Mouse (Mus musculus) embryonic stem cell, embryonic (primary cell): ENCODE measurements around the gene Calhm3.

Experiments used
- CTCF ChIA-PET, 4 experiments: fragments of 300-600 bp in 2 of 4; fragments of 350-600 bp in 2 of 4; sonication (Branson Sonifier 250); formaldehyde crosslinking; loops; one replicate each; lab custom pipeline; 2022; ENCODE audit warnings: inconsistent platforms in 2 of 4; lab: Charles Lee
- POLR2A ChIA-PET, 4 experiments: fragments of 300-600 bp in 2 of 4; fragments of 350-600 bp in 2 of 4; sonication (Branson Sonifier 250); formaldehyde crosslinking; loops; one replicate each; lab custom pipeline; 2022; ENCODE audit warnings: antibody characterized with exemption in 4 of 4, inconsistent platforms in 1 of 4; lab: Charles Lee

The Calhm3 gene

DNA sequence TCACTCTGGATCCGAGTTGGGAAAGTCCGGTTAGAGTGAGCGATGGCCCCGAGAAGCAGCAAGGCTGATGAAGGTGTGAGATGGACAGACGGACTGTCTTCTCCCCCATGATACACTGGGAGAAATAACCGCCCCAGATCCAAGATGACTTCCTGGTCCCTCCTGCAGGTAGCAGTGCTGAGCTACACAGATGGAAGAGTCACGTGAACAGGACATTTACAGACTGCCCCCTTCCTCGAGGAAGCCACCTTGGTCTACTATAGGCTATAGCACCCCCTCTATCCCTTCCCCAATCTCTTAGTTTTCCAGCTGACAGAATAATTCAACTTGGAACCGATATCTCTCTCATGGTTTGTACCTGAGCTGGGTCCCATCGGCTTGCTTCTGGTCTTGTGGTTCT is 20.4 kb upstream of the Calhm3 start:
- CTCF ChIA-PET = interaction anchor here in 3 of 4 experiments (0.7 to 2.5 kb wide), 31 partner anchors 8 to 418 kb away, joined by 3 to 21 read pairs (median 3); no protein-coding TSS in a partner anchor
- POLR2A ChIA-PET = interaction anchor here (0.6 to 4.9 kb wide), 47 partner anchors 9 to 579 kb away, joined by 3 to 19 read pairs (median 4); partner anchors contain the start of genes Pdcd11 (in 3 of the 4), Usmg5 (in 3 of the 4), Nt5c2 (in 2 of the 4) and Taf5 (in 2 of the 4)

DNA sequence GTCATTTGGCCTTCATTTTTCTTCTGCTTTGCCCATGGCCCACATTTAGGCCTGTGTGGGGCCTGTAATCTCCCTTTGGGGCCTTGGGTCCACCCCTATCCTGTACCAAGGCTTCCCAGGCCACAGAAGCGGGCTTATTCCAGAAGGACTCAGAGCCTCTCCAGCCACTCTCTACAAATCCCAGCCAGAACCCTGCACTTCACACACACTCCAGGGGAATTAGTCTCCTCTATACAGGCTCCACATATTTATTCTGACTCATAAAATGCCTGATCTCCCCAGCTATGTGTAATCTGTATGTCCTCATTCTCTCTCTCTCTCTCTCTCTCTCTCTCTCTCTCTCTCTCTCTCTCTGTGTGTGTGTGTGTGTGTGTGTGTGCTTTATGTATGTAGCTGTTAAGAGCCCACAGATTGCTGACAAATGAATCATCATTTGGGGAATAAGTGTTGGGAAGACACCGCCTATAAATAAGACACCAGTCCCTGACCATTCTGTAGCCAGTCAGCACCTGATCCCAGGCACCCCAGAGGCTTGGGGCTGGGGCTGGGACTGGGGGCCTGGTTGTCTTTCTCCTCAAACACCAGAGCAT is 19.4 kb upstream of the Calhm3 start:
- POLR2A ChIA-PET = interaction anchor here (0.7 to 3.4 kb wide), 16 partner anchors 8 to 362 kb away, joined by 3 to 18 read pairs (median 6); partner anchors contain the start of gene Taf5 (in 1 of the 4)
- CTCF ChIA-PET = interaction anchor here in 3 of 4 experiments (0.6 to 2.5 kb wide), 11 partner anchors 8 to 161 kb away, joined by 3 to 21 read pairs (median 6); no protein-coding TSS in a partner anchor

DNA sequence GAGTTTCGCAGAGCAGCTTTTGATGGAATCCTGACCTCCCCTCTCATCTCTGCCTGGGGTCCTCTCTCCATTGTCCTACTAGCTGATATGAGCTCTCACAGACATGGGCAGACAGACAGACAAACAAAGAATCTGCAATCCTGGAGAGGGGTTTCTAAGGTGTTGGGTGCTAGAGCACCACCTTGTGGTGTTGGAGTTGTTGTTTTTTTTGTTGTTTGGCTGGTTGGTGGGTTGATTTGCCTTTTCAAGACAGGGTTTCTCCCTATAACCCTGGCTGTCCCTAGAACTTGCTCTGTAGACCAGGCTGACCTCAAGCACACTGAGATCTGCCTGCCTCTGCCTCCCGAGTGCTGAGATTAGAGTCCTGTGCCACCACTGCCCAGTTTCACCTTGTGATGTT is 17.9 kb upstream of the Calhm3 start:
- ChIA-PET CTCF (interaction anchor here in 3 of 4 experiments (0.6 to 1.7 kb wide), 9 partner anchors 9 to 198 kb away, joined by 3 to 5 read pairs (median 3); no protein-coding TSS in a partner anchor), POLR2A (interaction anchor here in 1 of 4 experiments (1.1 kb wide), 1 partner anchor 36 kb away, joined by 4 read pairs; no protein-coding TSS in a partner anchor)

DNA sequence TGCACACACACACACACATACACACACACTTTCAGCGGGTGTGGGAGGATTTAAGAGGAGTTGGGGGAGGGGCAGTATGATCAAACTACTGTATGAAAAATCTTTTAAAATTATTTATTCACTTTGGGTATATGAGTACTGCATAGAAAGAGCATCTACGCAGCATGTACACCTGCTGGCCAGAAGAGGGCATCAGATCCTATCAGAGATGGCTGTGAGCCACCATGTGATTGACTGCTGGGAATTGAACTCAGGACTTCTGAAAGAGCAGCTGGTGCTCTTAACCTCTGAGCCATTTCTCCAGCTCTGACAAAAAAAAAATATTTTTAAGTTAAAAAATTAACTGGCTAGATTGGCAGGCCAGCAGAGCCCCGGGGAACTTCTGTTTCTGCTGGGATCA is 17.0 kb upstream of the Calhm3 start:
- CTCF ChIA-PET = interaction anchor here in 3 of 4 experiments (0.8 to 1.7 kb wide), 9 partner anchors 8 to 517 kb away, joined by 3 to 5 read pairs (median 3); no protein-coding TSS in a partner anchor

DNA sequence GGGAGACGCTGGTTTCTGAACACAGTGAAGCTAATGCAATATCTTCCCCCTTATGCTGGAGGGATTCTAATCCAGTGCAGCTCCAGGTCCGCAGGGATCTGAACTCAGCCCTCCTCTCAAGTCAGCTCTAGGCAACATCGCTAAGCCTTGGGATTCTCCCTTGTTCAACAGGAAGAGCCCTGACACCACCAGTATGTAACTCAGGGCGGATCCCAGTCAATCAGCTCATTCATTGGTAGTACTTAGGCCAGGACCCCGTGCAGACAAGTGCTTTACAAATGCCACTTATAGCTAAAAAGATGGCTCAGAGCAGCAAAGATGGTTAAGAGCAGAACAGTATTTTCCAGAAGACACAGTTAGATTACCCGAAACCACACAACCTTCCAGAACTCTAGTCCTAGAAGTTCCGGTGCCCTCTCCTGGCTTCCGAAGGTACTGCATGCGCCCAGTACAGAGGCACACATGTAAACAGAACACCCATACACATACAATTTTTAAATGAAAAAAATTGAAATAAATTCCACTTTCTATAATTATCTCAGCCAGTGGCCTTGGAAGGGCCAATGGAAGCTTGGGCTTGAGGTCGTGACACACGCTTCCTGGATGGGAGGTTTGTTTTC is 11.3 kb upstream of the Calhm3 start:
- POLR2A ChIA-PET = interaction anchor here in 3 of 4 experiments (0.6 to 3.1 kb wide), 22 partner anchors 9 to 659 kb away, joined by 3 to 16 read pairs (median 4); partner anchors contain the start of genes Neurl1a (in 2 of the 3), Pcgf6 (in 1 of the 3) and Taf5 (in 1 of the 3)

More for the DNA sequence above, 17.0 kb upstream of the Calhm3 start:
- POLR2A ChIA-PET = interaction anchor here in 2 of 4 experiments (0.6 kb wide), 2 partner anchors 80 to 699 kb away, joined by 3 to 4 read pairs; no protein-coding TSS in a partner anchor

DNA sequence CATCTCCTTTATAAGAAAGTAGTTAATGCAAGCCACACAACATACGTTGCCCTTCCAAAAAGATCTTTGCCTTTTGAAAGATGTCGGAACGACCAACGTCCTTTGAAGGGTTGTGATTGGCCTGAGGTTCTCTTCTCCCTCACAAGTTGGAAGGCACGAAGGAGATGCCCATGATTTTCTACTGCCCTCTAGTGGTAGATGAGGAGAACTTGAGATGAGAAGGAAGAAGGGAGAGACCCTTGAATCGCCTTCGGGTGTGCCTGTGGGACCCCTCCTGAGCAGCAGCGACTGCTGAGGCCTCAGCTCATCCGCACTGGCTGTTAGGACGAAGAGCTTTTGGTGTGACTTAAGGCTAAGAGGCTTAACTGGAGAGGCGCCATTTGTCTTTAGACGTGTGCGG is 10.7 kb upstream of the Calhm3 start:
- CTCF ChIA-PET = interaction anchor here (0.7 to 3.9 kb wide), 37 partner anchors 9 to 772 kb away, joined by 3 to 29 read pairs (median 6); partner anchors contain the start of genes Neurl1a (in 3 of the 4), Calhm2 (in 1 of the 4), Sufu (in 1 of the 4) and Taf5 (in 1 of the 4)
- POLR2A ChIA-PET = interaction anchor here in 3 of 4 experiments (0.6 to 3.1 kb wide), 19 partner anchors 10 to 659 kb away, joined by 3 to 16 read pairs (median 4); partner anchors contain the start of genes Neurl1a (in 2 of the 3), Pcgf6 (in 1 of the 3) and Taf5 (in 1 of the 3)

More for the DNA sequence above, 11.3 kb upstream of the Calhm3 start:
- CTCF ChIA-PET = interaction anchor here (0.5 to 3.9 kb wide), 44 partner anchors 9 to 967 kb away, joined by 3 to 29 read pairs (median 5); partner anchors contain the start of genes Neurl1a (in 3 of the 4), Calhm1 (in 1 of the 4), Calhm2 (in 1 of the 4) and Sufu (in 1 of the 4)

DNA sequence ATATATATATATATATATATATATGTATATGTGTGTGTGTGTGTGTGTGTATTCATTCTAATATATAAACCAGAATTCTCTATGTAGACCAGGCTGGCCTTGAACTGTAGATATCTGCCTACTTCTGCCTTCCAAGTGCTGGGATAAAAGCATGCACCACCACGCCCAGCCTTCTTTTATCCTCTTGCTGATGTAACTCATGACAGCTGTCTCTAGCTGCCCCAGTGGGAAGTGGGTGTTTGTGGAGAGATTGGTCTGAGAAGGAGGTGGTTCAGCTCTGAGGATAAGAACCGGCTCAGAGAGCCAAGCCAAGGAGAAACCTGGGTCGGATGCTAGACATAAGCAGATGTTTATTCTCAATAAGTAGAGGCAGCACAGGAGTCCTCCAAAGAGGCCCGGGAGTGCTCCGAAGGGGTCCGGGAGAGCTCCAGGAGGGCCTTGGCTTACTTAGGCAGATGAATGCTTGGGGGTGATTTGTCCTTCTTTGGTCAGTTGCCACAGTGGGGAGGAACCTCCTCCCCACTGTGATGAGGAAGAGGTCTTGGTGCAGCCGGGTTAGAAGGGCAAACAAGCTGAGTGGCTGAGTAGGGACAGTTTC is 10.2 kb upstream of the Calhm3 start:
- POLR2A ChIA-PET = interaction anchor here in 3 of 4 experiments (0.6 to 3.1 kb wide), 15 partner anchors 10 to 658 kb away, joined by 3 to 16 read pairs (median 4); partner anchors contain the start of genes Neurl1a (in 1 of the 3), Pcgf6 (in 1 of the 3) and Taf5 (in 1 of the 3)
- CTCF ChIA-PET = interaction anchor here (0.9 to 3.9 kb wide), 30 partner anchors 10 to 771 kb away, joined by 3 to 23 read pairs (median 6); partner anchors contain the start of genes Neurl1a (in 3 of the 4), Sufu (in 1 of the 4) and Taf5 (in 1 of the 4)

DNA sequence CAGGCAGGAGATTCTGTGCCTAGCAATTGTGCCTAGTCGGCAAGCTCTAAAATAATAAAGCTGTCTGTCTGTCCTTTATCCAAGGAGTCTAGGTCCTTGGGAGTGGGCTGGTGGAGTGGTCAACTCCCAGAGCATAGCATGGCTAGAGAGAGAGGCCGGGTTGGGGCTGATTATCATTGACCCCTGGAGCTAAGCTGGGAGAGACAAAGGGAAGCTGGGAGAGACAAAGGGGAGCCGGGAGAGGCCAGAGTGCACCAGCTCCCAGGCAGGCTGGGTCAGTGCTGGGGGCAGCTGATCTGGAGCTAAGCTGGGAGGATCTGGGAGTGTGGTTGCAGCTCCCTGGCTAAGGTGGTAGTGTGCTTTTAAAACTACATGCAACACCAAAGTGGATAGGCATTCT is 9.2 kb upstream of the Calhm3 start:
- ChIA-PET POLR2A (interaction anchor here in 3 of 4 experiments (0.6 to 3.1 kb wide), 9 partner anchors 15 to 671 kb away, joined by 3 to 16 read pairs (median 4); partner anchors contain the start of gene Pcgf6 (in 1 of the 3)), CTCF (interaction anchor here (0.5 to 3.9 kb wide), 11 partner anchors 8 to 174 kb away, joined by 3 to 15 read pairs (median 3); partner anchors contain the start of gene Neurl1a (in 1 of the 4))

DNA sequence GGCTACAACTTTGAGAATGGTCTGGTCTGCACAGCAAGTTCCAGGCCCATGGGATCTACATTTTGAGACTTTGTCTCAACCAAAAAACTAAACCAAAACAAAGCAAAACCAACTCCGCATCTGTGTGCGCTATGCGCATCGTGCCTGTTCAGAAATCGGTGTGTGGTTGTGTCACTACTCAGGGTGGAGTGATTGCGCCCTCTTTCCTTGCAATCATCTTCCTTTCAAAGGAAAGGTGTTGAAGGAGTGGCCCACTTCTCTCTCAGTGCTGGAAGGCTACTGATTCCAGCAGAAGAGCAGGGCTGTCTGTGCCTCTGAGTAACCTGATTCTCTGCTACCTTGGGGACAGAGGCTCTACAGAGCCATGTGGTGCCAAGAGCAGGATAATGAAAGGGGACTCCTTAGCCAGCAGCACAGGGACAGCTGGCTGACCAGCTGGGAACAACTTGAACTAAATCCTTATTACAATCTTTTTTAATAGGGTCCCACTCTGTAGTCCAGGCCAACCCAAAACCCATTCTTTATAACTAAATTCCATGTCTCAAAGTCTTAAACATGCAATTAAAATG is 5.7 kb upstream of the Calhm3 start:
- ChIA-PET POLR2A (interaction anchor here in 2 of 4 experiments (0.6 to 1.4 kb wide), 2 partner anchors 72 to 693 kb away, joined by 4 to 5 read pairs; partner anchors contain the start of genes Pdcd11 (in 1 of the 2) and Usmg5 (in 1 of the 2)), CTCF (interaction anchor here in 1 of 4 experiments (1.1 to 1.4 kb wide), 2 partner anchors 40 to 42 kb away, joined by 4 to 9 read pairs; no protein-coding TSS in a partner anchor)

DNA sequence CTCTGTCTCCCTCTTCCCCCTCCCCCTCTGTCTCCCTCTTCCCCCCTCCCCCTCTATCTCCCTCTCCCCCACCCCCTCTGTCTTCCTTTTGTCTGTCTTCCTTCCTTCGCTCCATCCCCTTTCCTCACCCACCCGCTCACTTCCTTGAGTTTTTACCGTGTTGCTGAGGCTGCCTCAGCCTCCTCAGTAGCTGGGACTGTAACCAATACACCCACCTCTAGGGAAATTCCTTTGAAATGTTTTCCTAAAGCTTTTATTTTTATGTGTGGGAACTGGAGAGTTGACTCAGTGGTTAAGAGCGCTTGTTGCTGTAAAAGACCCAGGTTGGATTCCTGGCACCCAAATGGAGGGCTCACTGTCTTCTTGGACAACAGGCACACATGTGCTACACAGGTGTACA is 4.1 kb upstream of the Calhm3 start:
- ChIA-PET CTCF (no interaction called here), POLR2A (interaction anchor here in 2 of 4 experiments (0.7 to 1.3 kb wide), 2 partner anchors 10 to 24 kb away, joined by 3 read pairs; partner anchors contain the start of gene Calhm2 (in 1 of the 2))

DNA sequence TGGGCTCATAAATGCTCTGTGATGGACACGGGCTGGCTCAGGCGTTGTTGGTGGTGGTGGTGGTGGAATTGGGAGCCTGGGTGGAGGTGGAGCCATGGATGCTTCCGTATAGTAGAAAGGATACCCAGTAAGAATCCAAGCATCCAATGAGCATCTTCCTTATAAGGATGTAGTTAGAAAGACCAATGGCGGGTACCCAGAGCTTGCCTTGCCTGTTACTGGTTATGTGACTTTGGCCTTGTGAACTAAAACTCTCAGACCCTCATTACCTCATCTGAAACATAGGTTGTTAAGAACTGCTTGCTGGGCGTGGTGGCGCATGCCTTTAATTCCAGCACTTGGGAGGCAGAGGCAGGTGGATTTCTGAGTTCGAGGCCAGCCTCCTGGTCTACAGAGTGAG is 3.8 kb downstream of the Calhm3 start:
- POLR2A ChIA-PET = interaction anchor here in 1 of 4 experiments (0.8 to 5.9 kb wide), 2 partner anchors 10 to 15 kb away, joined by 3 to 62 read pairs; partner anchors contain the start of genes Calhm1 and Calhm2
- CTCF ChIA-PET = interaction anchor here (0.6 to 1.1 kb wide), 4 partner anchors 19 to 1050 kb away, joined by 3 read pairs; no protein-coding TSS in a partner anchor

DNA sequence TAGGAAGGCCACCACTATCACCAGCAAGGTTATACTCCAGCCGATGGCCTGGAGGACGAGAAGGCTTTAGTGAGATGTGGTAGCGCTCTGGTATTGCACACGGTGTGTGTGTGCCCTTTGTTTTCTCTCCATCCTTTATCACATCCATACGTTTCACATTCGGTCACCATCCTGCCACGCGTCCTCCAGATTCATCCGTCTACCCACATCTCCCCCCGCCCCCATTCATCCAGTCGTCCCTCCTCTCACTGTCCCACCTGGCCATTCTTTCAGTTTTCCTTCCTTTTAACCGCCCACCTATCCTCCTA is 5.5 kb downstream of the Calhm3 start:
- POLR2A ChIA-PET = interaction anchor here (0.7 to 5.9 kb wide), 12 partner anchors 10 to 462 kb away, joined by 3 to 62 read pairs (median 3); partner anchors contain the start of genes Taf5 (in 2 of the 4), Borcs7 (in 1 of the 4), Calhm2 (in 1 of the 4) and Pdcd11 (in 1 of the 4)
- CTCF ChIA-PET = interaction anchor here in 2 of 4 experiments (1.0 to 3.7 kb wide), 5 partner anchors 12 to 29 kb away, joined by 5 to 15 read pairs (median 8); no protein-coding TSS in a partner anchor

DNA sequence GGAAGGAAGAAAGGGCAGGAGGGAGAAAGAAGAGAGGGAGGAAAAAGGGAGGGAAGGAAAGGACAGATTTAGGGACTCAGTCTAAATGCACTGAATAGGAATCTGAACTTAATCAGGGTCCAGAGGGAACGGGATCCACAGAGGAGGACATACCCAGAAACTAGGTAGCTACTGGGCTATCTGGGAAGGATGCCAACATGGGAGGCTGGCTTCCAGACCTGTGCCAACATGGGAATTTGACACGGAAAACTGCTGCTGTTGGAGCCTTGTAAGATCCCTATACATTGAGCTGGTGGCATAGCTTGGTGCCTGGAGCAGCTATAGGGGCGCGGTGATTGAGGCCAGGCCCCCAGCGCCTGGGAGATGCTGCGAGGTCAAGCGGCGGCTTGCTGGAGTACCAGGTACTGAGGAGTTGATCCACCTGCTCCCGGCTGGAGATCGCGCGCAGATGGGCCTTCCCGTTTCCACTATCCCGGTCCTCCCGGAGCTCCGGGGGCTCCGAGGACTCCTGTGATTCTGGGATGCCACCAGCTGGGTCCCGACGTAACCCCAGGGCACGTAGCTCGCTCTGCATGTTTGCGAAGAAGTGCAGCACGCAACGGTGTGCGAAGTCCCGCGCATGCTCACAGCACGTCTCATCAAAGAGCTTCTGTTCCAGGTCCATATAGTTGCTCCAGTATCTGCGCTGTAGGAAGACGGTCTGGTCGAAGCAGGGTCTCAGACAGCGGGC is 6.1 kb downstream of the Calhm3 start:
- ChIA-PET CTCF (interaction anchor here in 3 of 4 experiments (0.6 to 3.7 kb wide), 8 partner anchors 12 to 644 kb away, joined by 3 to 15 read pairs (median 7); no protein-coding TSS in a partner anchor), POLR2A (interaction anchor here (0.7 to 5.9 kb wide), 15 partner anchors 8 to 461 kb away, joined by 3 to 62 read pairs (median 3); partner anchors contain the start of genes Taf5 (in 3 of the 4), Borcs7 (in 1 of the 4), Calhm1 (in 1 of the 4) and Calhm2 (in 1 of the 4))

DNA sequence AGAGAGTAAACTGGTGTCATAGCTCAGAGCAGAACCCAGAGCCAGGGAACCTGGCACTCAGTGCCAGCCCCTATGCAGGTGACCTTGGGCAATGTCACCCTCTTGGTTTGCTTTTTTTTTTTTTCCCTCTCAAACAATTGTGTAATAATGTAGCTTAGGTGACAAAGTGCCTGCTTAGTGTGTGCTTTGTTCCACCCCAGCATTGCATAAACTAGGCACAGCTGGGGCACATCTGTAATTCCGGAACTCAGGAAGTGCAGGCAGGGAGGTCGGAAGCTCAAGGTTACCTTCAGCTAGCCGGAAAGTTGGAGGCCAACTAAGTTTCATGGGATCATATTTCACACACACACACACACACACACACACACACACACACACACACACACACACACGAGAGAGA is 7.7 kb downstream of the Calhm3 start:
- POLR2A ChIA-PET = interaction anchor here (0.6 to 5.9 kb wide), 26 partner anchors 9 to 596 kb away, joined by 3 to 62 read pairs (median 4); partner anchors contain the start of genes Neurl1a (in 2 of the 4), Taf5 (in 2 of the 4), Calhm2 (in 1 of the 4) and Pcgf6 (in 1 of the 4)

DNA sequence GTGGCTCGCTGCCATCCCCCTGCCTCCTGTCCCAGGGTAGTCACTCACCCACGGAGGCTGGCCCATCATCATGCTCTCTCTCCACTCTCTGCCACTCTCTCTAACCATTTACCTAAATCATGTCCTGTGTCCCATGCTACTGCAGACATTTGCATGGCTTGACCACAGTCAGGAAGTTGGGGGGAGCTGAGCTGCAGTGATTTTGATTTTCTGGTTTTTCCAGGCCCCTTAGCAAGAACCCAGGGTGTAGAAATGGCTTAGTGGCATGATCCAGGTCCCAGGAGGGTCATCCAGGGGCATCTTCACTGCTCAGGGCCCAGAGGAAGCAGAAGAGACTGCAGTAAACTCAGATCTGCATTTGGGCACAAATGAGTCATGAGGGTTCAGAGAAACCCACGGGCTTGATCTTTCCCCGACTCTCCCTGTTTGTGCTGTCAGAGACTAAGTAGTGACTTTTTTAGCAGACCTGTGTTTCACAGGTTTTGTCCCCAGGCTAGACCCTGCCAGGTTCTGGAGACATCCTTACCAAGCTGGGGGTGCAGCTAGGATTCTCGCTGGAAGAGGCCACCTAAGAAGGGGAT is 9.2 kb downstream of the Calhm3 start:
- CTCF ChIA-PET = interaction anchor here in 3 of 4 experiments (0.6 to 3.7 kb wide), 6 partner anchors 10 to 553 kb away, joined by 3 to 15 read pairs (median 6); partner anchors contain the start of gene Calhm2 (in 1 of the 3)
- POLR2A ChIA-PET = interaction anchor here in 2 of 4 experiments (0.8 to 5.9 kb wide), 7 partner anchors 9 to 81 kb away, joined by 3 to 62 read pairs (median 4); partner anchors contain the start of genes Calhm2 (in 1 of the 2), Pdcd11 (in 1 of the 2), Taf5 (in 1 of the 2) and Usmg5 (in 1 of the 2)

More for the DNA sequence above, 7.7 kb downstream of the Calhm3 start:
- CTCF ChIA-PET = interaction anchor here (0.6 to 3.7 kb wide), 17 partner anchors 11 to 719 kb away, joined by 3 to 15 read pairs (median 4); partner anchors contain the start of genes Calhm2 (in 1 of the 4) and Neurl1a (in 1 of the 4)
